Comparison of ENCODE assay signal across 12 mouse cellular contexts in genomic region chr5:77090521-77091096, GRCm38 (mm10). TPM values are rescaled to one million over a fixed set of nuclear protein-coding genes. Genes with fewer than 3 reads are reported as not detected.
DNase-seq lines count a peak whose midpoint lies in the region; ATAC-seq and TF ChIP-seq lines count a peak whose summit lies in the region.
"Had no signal": no experiment of that assay in that cellular context is flagged by ENCODE, and none has a peak within 500 bp of the region (broad histone marks: within the 10 kb centered on the region; RNA-seq: fewer than 3 reads in every experiment).

No protein-coding gene starts in this region.

- TF ChIP-seq EP300 in MEL (IDR thresholded peaks at IDR 0.05; ENCODE audit: low read depth in 1 of 2, low read length in 2 of 2) = peak; percentile 68 to 79; a peak in 3 of 4 replicates

- no peak overlapping the region for H3K4me2 ChIP-seq in embryonic facial prominence, embryonic 14.5 days (ENCODE audit: low read depth, low read length)
- no peak overlapping the region for H3K4me2 ChIP-seq in hindbrain, postnatal 0 days (ENCODE audit: low read depth, low read length)
- no peak overlapping the region for H3K4me2 ChIP-seq in hindbrain, embryonic 16.5 days (ENCODE audit: low read length)
- H3K4me2 ChIP-seq in forebrain, embryonic 16.5 days (ENCODE audit: low read length) = no peak overlapping the region
- no peak overlapping the region for H3K4me2 ChIP-seq in intestine, postnatal 0 days (replicated peaks; ENCODE audit: low read depth)
- H3K4me2 ChIP-seq: hindbrain, embryonic 14.5 days had no signal

- TF ChIP-seq CTCF in hindbrain, postnatal 0 days (IDR thresholded peaks at IDR 0.05; ENCODE audit: low read depth) = no peak
- no peak for TF ChIP-seq CTCF in MEL (IDR thresholded peaks at IDR 0.05 in 2 of 3, conservative IDR thresholded peaks at IDR 0.05 in 1 of 3; ENCODE audit: control insufficient read depth in 1 of 3, insufficient read depth in 1 of 3, low read depth in 2 of 3, low read length in 3 of 3, poor library complexity in 1 of 3, severe bottlenecking in 1 of 3)
- TF ChIP-seq CTCF in intestine, postnatal 0 days (IDR thresholded peaks at IDR 0.05; ENCODE audit: low read depth) = no peak

- 60% methylated on average over 5 of the region's 5 CpGs for WGBS in embryonic facial prominence, embryonic 14.5 days
- WGBS in embryonic facial prominence, embryonic 10.5 days = 58% methylated on average over 5 of the region's 5 CpGs
- WGBS in hindbrain, postnatal 0 days = 45% methylated on average over 5 of the region's 5 CpGs
- WGBS in hindbrain, embryonic 16.5 days = 47% methylated on average over 5 of the region's 5 CpGs
- 19% methylated on average over 5 of the region's 5 CpGs for WGBS in forebrain, embryonic 16.5 days
- WGBS in intestine, postnatal 0 days = 61% methylated on average over 5 of the region's 5 CpGs

- no peak overlapping the region for H3K4me3 ChIP-seq in embryonic facial prominence, embryonic 14.5 days (ENCODE audit: low read depth, low read length)
- H3K4me3 ChIP-seq in embryonic facial prominence, embryonic 10.5 days = no peak overlapping the region
- H3K4me3 ChIP-seq in hindbrain, postnatal 0 days (ENCODE audit: low read length) = no peak overlapping the region
- no peak overlapping the region for H3K4me3 ChIP-seq in hindbrain, embryonic 16.5 days (ENCODE audit: low read length)
- H3K4me3 ChIP-seq in MEL (ENCODE audit: control insufficient read depth in 1 of 2, insufficient read depth in 1 of 2, low read depth in 2 of 2, low read length in 2 of 2) = no peak overlapping the region
- no peak overlapping the region for H3K4me3 ChIP-seq in forebrain, embryonic 16.5 days (replicated peaks; ENCODE audit: low read length)
- no peak overlapping the region for H3K4me3 ChIP-seq in intestine, postnatal 0 days (ENCODE audit: low read depth, low read length)
- H3K4me3 ChIP-seq: myocyte had no signal

- no peak for TF ChIP-seq RAD21 in MEL (IDR thresholded peaks at IDR 0.05; ENCODE audit: low read depth, low read length)

- no peaks in the 10 kb centered on the region for H3K9me3 ChIP-seq in embryonic facial prominence, embryonic 14.5 days (ENCODE audit: control insufficient read depth, low read length)
- no peaks in the 10 kb centered on the region for H3K9me3 ChIP-seq in embryonic facial prominence, embryonic 10.5 days
- H3K9me3 ChIP-seq in hindbrain, postnatal 0 days (ENCODE audit: low read length) = no peaks in the 10 kb centered on the region
- no peaks in the 10 kb centered on the region for H3K9me3 ChIP-seq in hindbrain, embryonic 16.5 days (ENCODE audit: control insufficient read depth, low read length)
- H3K9me3 ChIP-seq in MEL (replicated peaks; ENCODE audit: insufficient read depth, low read length) = no peaks in the 10 kb centered on the region
- H3K9me3 ChIP-seq in forebrain, embryonic 16.5 days (ENCODE audit: control insufficient read depth, low read length) = no peaks in the 10 kb centered on the region
- no peaks in the 10 kb centered on the region for H3K9me3 ChIP-seq in intestine, postnatal 0 days (ENCODE audit: control insufficient read depth)

- peak; percentile 55 for ATAC-seq in embryonic facial prominence, embryonic 14.5 days (ENCODE audit: low read depth)
- no peak for ATAC-seq in hindbrain, postnatal 0 days
- no peak for ATAC-seq in hindbrain, embryonic 16.5 days
- peak; percentile 60 for ATAC-seq in forebrain, embryonic 16.5 days
- ATAC-seq in intestine, postnatal 0 days = no peak

- H3K79me2 ChIP-seq in MEL (ENCODE audit: control insufficient read depth, insufficient read depth, low read length, poor library complexity) = peaks cover 4% of the 10 kb centered on the region; the same call in 1 of the 2 replicates

- no peak overlapping the region for H3K9ac ChIP-seq in embryonic facial prominence, embryonic 14.5 days (ENCODE audit: low read depth, low read length)
- no peak overlapping the region for H3K9ac ChIP-seq in hindbrain, postnatal 0 days (replicated peaks; ENCODE audit: low read length)
- H3K9ac ChIP-seq in hindbrain, embryonic 16.5 days (ENCODE audit: low read depth, low read length) = no peak overlapping the region
- no peak overlapping the region for H3K9ac ChIP-seq in MEL (ENCODE audit: control insufficient read depth, low read depth, low read length, poor library complexity, severe bottlenecking)
- no peak overlapping the region for H3K9ac ChIP-seq in forebrain, embryonic 16.5 days (replicated peaks; ENCODE audit: low read depth, low read length)
- H3K9ac ChIP-seq in intestine, postnatal 0 days (ENCODE audit: low read depth, low read length) = no peak overlapping the region
- H3K9ac ChIP-seq: hindbrain, embryonic 14.5 days; liver, embryonic 14.5 days had no signal

- DNase-seq in embryonic facial prominence, embryonic 14.5 days (ENCODE audit: low spot score) = peak; percentile 39
- DNase-seq in embryonic facial prominence, embryonic 10.5 days (ENCODE audit: low spot score) = no peak
- peak; percentile 25 for DNase-seq in hindbrain, postnatal 0 days (ENCODE audit: low spot score)
- peak; percentile 51 for DNase-seq in MEL (ENCODE audit: low read depth, low spot score)
- DNase-seq in right cerebral cortex, postnatal 25 days = no peak
- DNase-seq: adrenal gland, postnatal 25 days had no signal

- no peak for TF ChIP-seq POLR2A in MEL (IDR thresholded peaks at IDR 0.05; ENCODE audit: control insufficient read depth in 1 of 2, insufficient read depth in 1 of 2, low read depth in 1 of 2, low read length in 2 of 2, poor library complexity in 1 of 2)

- no peaks in the 10 kb centered on the region for H3K36me3 ChIP-seq in embryonic facial prominence, embryonic 14.5 days (ENCODE audit: control insufficient read depth, insufficient read depth, low read length)
- H3K36me3 ChIP-seq in embryonic facial prominence, embryonic 10.5 days (replicated peaks) = no peaks in the 10 kb centered on the region
- no peaks in the 10 kb centered on the region for H3K36me3 ChIP-seq in hindbrain, postnatal 0 days (ENCODE audit: insufficient read depth, low read length)
- H3K36me3 ChIP-seq in hindbrain, embryonic 16.5 days (ENCODE audit: control insufficient read depth, insufficient read depth, low read length) = no peaks in the 10 kb centered on the region
- peaks cover 0 to 43% of the 10 kb centered on the region in 2 experiments; a peak in 2 of 4 replicates for H3K36me3 ChIP-seq in MEL (ENCODE audit: control insufficient read depth in 1 of 2, insufficient read depth in 2 of 2, low read length in 2 of 2)
- H3K36me3 ChIP-seq in forebrain, embryonic 16.5 days (ENCODE audit: control insufficient read depth, insufficient read depth) = no peaks in the 10 kb centered on the region
- no peaks in the 10 kb centered on the region; the same call in none of the 2 replicates for H3K36me3 ChIP-seq in intestine, postnatal 0 days (ENCODE audit: control insufficient read depth, insufficient read depth)

- H3K27ac ChIP-seq in embryonic facial prominence, embryonic 14.5 days (replicated peaks; ENCODE audit: low read depth, low read length) = no peak overlapping the region
- no peak overlapping the region for H3K27ac ChIP-seq in embryonic facial prominence, embryonic 10.5 days (replicated peaks)
- 0 out of 2 replicates have a peak overlapping the region, but pooled peaks have one; percentile 15 for H3K27ac ChIP-seq in hindbrain, postnatal 0 days
- no peak overlapping the region for H3K27ac ChIP-seq in hindbrain, embryonic 16.5 days (ENCODE audit: low read depth, low read length)
- peak overlapping the region; percentile 36; the same call in 1 of the 2 replicates for H3K27ac ChIP-seq in MEL (ENCODE audit: control insufficient read depth, low read depth, low read length)
- no peak overlapping the region for H3K27ac ChIP-seq in forebrain, embryonic 16.5 days (ENCODE audit: low read length)
- H3K27ac ChIP-seq in intestine, postnatal 0 days (ENCODE audit: low read depth, low read length) = no peak overlapping the region
- H3K27ac ChIP-seq: liver, embryonic 14.5 days had no signal

- 0 out of 2 replicates have a peak, but pooled peaks cover 7% of the 10 kb centered on the region for H3K27me3 ChIP-seq in embryonic facial prominence, embryonic 14.5 days (replicated peaks; ENCODE audit: control insufficient read depth, insufficient read depth, low read length)
- H3K27me3 ChIP-seq in embryonic facial prominence, embryonic 10.5 days (replicated peaks; ENCODE audit: low read depth, poor library complexity, severe bottlenecking) = peaks cover 40% of the 10 kb centered on the region
- no peaks in the 10 kb centered on the region for H3K27me3 ChIP-seq in hindbrain, postnatal 0 days (ENCODE audit: insufficient read depth, low read length)
- H3K27me3 ChIP-seq in hindbrain, embryonic 16.5 days (replicated peaks; ENCODE audit: control insufficient read depth, insufficient read depth, low read length) = peaks cover 3% of the 10 kb centered on the region; the same call in 1 of the 2 replicates
- H3K27me3 ChIP-seq in MEL (ENCODE audit: control insufficient read depth in 1 of 2, insufficient read depth in 2 of 2, low read length in 2 of 2) = no peaks in the 10 kb centered on the region
- peaks cover 5% of the 10 kb centered on the region for H3K27me3 ChIP-seq in forebrain, embryonic 16.5 days (replicated peaks; ENCODE audit: control insufficient read depth, insufficient read depth, low read length)
- H3K27me3 ChIP-seq in intestine, postnatal 0 days (replicated peaks; ENCODE audit: control insufficient read depth, insufficient read depth, low read length) = no peaks in the 10 kb centered on the region

- 0 out of 2 replicates have a peak, but pooled peaks cover 3% of the 10 kb centered on the region for H3K4me1 ChIP-seq in embryonic facial prominence, embryonic 14.5 days (ENCODE audit: control insufficient read depth, insufficient read depth, low read length)
- H3K4me1 ChIP-seq in embryonic facial prominence, embryonic 10.5 days = peaks cover 14% of the 10 kb centered on the region
- H3K4me1 ChIP-seq in hindbrain, postnatal 0 days (ENCODE audit: insufficient read depth, low read length) = 0 out of 2 replicates have a peak, but pooled peaks cover 4% of the 10 kb centered on the region
- H3K4me1 ChIP-seq in hindbrain, embryonic 16.5 days (ENCODE audit: control insufficient read depth, insufficient read depth, low read depth, low read length) = peaks cover 6% of the 10 kb centered on the region
- H3K4me1 ChIP-seq in MEL (ENCODE audit: control insufficient read depth in 1 of 2, insufficient read depth in 2 of 2, low read length in 2 of 2) = peaks cover 30 to 46% of the 10 kb centered on the region in 2 experiments
- H3K4me1 ChIP-seq in forebrain, embryonic 16.5 days (replicated peaks; ENCODE audit: control insufficient read depth, insufficient read depth, low read length) = peaks cover 11% of the 10 kb centered on the region
- H3K4me1 ChIP-seq in intestine, postnatal 0 days (replicated peaks; ENCODE audit: control insufficient read depth, insufficient read depth, low read length) = no peaks in the 10 kb centered on the region; the same call in 1 of the 2 replicates

RNA-seq across cellular contexts. Expression of gene Hopx, which starts 24.3 kb away (rescaled TPM):
- polyA plus RNA-seq in embryonic facial prominence, embryonic 14.5 days (2014; fragmentation: Nextera tagmentation; extraction: Ambion mirVana) = 1.6 and 2.8 TPM in 2 replicates
- 0.40 TPM in 1 of 2 replicates, not detected in the other for polyA plus RNA-seq in embryonic facial prominence, embryonic 10.5 days (2016; fragmentation: Nextera tagmentation; extraction: Ambion mirVana)
- total RNA-seq in hindbrain, postnatal 0 days (2014; rRNA removed) = 69.6 and 94.8 TPM in 2 replicates
- polyA plus RNA-seq in hindbrain, postnatal 0 days (2015; fragmentation: Nextera tagmentation; extraction: Ambion mirVana) = 7.3 and 10.3 TPM in 2 replicates
- polyA plus RNA-seq in hindbrain, embryonic 16.5 days (2015; fragmentation: Nextera tagmentation; extraction: Ambion mirVana) = 4.9 and 6.7 TPM in 2 replicates
- total RNA-seq in MEL (2012; rRNA removed) = 42.3 and 43.4 TPM in 2 replicates
- polyA plus RNA-seq in MEL (2012; ENCODE audit: insufficient read depth in 1 of 2, insufficient read length in 2 of 2, low read depth in 1 of 2, low replicate concordance in 2 of 2, missing spikeins in 1 of 2) = 10 to 100 TPM in 1 of 2 experiments, not detected in 1; 26.8 TPM
- 1.2 and 1.6 TPM in 2 replicates for polyA plus RNA-seq in forebrain, embryonic 16.5 days (2015; fragmentation: Nextera tagmentation; extraction: Ambion mirVana)
- 10.5 and 12.0 TPM in 2 replicates for polyA plus RNA-seq in intestine, postnatal 0 days (2015; fragmentation: Nextera tagmentation; extraction: Ambion mirVana)

Comparison
In these comparisons a context has a peak if more than half of its experiments do, and no peak if none do; other contexts are left out.
1. DNase-seq: peak in embryonic facial prominence, embryonic 14.5 days (single experiment), hindbrain, postnatal 0 days (single experiment) and MEL (single experiment); none in embryonic facial prominence, embryonic 10.5 days (single experiment) and right cerebral cortex, postnatal 25 days (single experiment).
2. H3K27ac ChIP-seq: peak in hindbrain, postnatal 0 days (single experiment) and MEL (single experiment); none in embryonic facial prominence, embryonic 14.5 days (single experiment), embryonic facial prominence, embryonic 10.5 days (single experiment), hindbrain, embryonic 16.5 days (single experiment), forebrain, embryonic 16.5 days (single experiment) and intestine, postnatal 0 days (single experiment).
3. ATAC-seq: peak in embryonic facial prominence, embryonic 14.5 days (single experiment) and forebrain, embryonic 16.5 days (single experiment); none in hindbrain, postnatal 0 days (single experiment), hindbrain, embryonic 16.5 days (single experiment) and intestine, postnatal 0 days (single experiment).